Mouse (Mus musculus) kidney, adult 11 months (tissue): ENCODE measurements at regions not wholly inside any gene's neighbourhood (a gene's known extent, or its start where the extent isn't known, plus 50 kb on each side); places are given as distances from the start of the nearest gene placed in this dataset.
A peak's percentile ranks its signal among the peaks of the same experiment; 100 is the strongest.

ENCODE experiments used
- DNase-seq: peaks from one replicate; pipeline ENCODE4 v3.0.0; 2022

- DNase-seq: no peak
Observed at GRCm38 (mm10) chr15:11774717-11775116, 132.4 kb downstream of the Npr3 start.

DNA sequence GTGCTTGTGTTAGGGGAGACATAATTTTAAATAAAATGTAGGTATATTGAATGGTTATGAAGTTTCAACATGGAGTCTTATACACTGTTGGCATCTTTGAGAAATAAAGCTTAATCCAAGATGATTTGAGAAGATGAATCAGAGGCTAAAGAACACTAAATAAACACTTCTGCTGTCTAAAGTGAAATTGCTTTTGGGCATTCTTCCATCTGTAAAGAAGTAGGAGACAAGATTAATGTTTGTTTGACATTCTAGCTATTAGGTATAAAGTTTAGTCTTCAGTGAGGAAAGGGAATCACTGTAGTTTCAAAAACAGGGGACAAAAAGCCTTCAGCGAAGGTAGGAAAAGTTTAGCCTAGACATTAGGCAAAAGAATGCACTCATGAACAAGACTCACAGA, 136.5 kb downstream of the Npr3 start:
- DNase-seq: no peak

GRCm38 (mm10) chr15:11757963-11758362, 149.1 kb downstream of the Npr3 start:
- no peak for DNase-seq

- DNase-seq: no peak
Observed at GRCm38 (mm10) chr15:11756786-11757185, 150.3 kb downstream of the Npr3 start.

GRCm38 (mm10) chr15:11753216-11753615, 153.9 kb downstream of the Npr3 start:
- DNase-seq: peak; percentile 7

GRCm38 (mm10) chr15:11750893-11751292, 156.2 kb downstream of the Npr3 start:
- no peak for DNase-seq

- DNase-seq: no peak
Observed at GRCm38 (mm10) chr15:11749509-11749908, 157.6 kb downstream of the Npr3 start.

DNA sequence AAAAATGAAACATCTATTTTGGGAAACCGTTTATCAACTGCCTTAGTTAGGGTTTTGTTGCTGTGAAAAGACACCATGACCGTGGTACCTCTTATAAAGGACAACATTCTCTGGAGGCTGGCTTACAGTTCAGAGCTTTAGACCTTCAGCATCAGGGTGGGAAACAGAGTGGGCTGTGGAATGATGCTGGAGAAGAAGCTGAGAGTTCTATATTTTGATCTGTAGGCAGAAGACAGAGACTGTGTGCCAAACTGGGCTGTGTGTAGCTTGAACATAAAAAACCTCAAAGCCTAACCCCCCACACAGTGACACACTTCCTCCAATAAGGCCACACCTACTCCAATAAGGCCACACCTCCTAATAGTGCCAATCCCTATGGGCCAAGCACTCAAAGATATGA, 158.8 kb downstream of the Npr3 start:
- DNase-seq: no peak

GRCm38 (mm10) chr15:11746754-11747153, 160.3 kb downstream of the Npr3 start:
- DNase-seq: no peak

DNA sequence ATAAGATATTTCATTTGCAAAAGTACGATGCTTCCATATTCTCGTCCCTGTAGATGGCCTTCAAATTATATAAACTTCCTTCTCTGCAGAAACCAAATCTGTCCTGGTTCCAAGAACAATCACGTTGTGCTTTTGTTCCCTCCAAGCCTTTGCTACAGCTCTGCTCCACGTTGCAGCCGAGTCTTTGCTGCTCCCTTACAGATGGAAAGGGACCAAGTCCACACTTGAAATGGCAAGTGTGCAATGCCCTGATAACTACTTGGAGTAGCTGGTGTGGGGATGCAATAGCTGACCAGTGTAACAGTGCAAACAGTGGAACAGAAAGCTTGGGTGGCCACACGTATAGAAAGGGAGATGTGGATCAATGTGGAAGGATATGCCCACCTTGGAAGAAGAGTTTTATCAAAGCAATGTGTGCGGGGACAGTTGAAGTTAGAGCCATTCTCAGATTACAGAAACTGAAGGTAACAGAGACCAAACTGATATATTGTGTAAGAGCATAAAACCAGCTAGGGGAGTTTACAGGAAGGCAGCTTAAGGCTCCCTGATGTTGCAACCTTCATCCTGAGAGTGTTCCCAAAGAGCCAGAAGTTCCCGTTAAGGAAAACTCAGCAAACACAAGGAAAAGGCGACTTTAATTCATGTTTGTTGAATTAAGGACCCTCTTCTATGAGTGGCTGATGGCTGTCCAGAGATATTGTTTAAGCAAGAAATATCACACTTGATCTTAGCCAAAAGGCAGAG, 161.3 kb downstream of the Npr3 start:
- no peak for DNase-seq

GRCm38 (mm10) chr15:11744903-11745302, 162.2 kb downstream of the Npr3 start:
- DNase-seq: no peak

GRCm38 (mm10) chr15:11744296-11744695, 162.8 kb downstream of the Npr3 start:
- no peak for DNase-seq

DNA sequence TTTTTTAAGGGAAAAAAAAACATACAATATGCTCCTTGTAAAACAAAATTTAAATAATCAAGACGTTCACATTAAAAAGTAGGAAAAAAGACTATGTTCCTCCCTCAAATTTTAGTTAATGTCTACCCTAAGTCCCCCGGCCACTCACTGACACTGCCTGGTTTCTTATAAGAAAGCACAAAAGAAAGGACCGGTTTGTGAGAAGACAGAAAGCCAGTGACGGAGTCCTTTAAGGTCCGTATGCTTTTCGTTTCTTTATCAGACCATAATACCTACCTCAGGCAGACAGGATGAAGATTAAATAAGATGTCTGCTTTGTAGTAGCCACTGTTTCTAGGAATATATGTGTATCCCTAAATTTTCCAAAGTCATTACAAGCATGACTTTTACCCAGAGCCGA, 164.3 kb downstream of the Npr3 start:
- no peak for DNase-seq

GRCm38 (mm10) chr15:11742346-11742729, 164.7 kb downstream of the Npr3 start:
- DNase-seq: no peak

- DNase-seq: no peak
Observed at GRCm38 (mm10) chr15:11741598-11742345, 165.3 kb downstream of the Npr3 start.

- DNase-seq: no peak
Observed at GRCm38 (mm10) chr15:11737436-11738000, 169.6 kb downstream of the Npr3 start.

GRCm38 (mm10) chr15:11734639-11735265, 172.3 kb downstream of the Npr3 start:
- DNase-seq: no peak

- no peak for DNase-seq
Observed at GRCm38 (mm10) chr15:11729381-11729780, 177.7 kb downstream of the Npr3 start.

GRCm38 (mm10) chr15:11725620-11726530, 181.2 kb downstream of the Npr3 start:
- DNase-seq: no peak

DNA sequence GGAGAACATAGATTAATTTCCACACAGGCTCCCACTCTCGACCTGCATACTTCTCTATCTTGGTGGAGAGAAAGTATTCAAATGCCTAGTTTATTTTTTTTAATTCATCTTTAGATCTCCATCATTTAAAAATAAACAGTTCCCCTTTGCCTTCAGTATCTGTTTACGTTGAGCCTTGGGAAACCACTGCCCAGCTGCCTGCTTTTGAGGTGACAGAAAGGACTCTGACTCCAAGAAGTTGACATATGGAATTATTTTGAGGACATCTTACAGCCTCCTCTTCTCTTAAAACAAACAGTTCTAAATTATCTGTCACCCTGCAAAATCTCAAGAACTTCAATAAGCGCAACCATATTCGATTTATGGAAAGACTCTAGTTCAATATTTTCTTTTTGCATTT, 186.4 kb downstream of the Npr3 start:
- DNase-seq: no peak

DNA sequence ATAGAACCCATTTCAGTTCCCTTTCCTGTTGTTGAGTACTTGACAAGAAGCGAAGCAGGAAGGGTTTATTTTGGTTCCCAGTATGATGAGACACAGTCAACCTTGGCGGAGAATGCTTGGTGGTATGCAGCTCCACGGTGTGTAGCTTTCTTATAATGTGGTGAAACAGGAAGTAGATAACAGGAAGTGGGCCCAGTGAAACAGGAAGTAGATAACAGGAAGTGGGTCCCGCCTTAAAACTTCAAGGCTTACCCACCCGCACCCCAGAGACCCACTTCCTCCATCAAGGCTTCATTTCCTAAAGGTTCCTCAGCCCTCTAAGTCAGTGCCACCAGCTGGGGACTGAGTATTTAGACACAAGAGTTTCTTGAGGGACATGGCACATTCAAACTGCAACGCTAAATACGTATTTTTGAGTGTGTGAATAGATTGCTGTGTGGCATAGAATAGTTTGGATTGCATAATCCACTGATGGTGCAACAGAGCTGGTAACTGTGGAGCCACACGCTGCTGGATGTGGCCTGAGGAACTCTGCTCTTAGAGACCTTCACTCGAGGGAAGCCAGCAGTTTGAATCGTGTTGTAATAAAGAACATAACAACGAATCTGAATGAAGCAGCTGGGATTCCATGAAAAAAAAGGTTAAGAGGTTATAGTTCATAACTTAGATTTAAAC, 190.8 kb downstream of the Npr3 start:
- DNase-seq: no peak
